Mouse (Mus musculus): ENCODE measurements around the gene Acer1.

- TF ChIP-seq MYC (IDR thresholded peaks at IDR 0.05; ENCODE audit: low read depth, low read length) = no peak
- no peak for TF ChIP-seq MAFK (IDR thresholded peaks at IDR 0.05; ENCODE audit: insufficient replicate concordance, low read length)
These were observed 6.5 kb downstream of the Acer1 start for GRCm38 (mm10) chr17:56975391-56975790.

Data from CH12.LX (cell line).